Mouse (Mus musculus): ENCODE measurements around the gene Thsd4. TPM values are rescaled to one million over a fixed set of nuclear protein-coding genes. Genes with fewer than 3 reads are reported as not detected.

The Thsd4 gene
- polyA plus RNA-seq, 1 experiment, result 2.6 TPM

GRCm38 (mm10) chr9:60323435-60323834, 198.4 kb downstream of the Thsd4 start:
- no peaks in the 10 kb centered on the region for H3K4me1 ChIP-seq (ENCODE audit: control insufficient read depth, insufficient read depth, low read length)
- H3K4me3 ChIP-seq (ENCODE audit: insufficient read depth, low read length), result no peak overlapping the region
- no peak overlapping the region for H3K27ac ChIP-seq (ENCODE audit: insufficient read depth, low read length)
- no peak for TF ChIP-seq CTCF (IDR thresholded peaks at IDR 0.05; ENCODE audit: extremely low read depth, insufficient read depth, low read length)
- no peak for TF ChIP-seq POLR2A (IDR thresholded peaks at IDR 0.05; ENCODE audit: extremely low read depth, insufficient read depth, low read length)

DNA sequence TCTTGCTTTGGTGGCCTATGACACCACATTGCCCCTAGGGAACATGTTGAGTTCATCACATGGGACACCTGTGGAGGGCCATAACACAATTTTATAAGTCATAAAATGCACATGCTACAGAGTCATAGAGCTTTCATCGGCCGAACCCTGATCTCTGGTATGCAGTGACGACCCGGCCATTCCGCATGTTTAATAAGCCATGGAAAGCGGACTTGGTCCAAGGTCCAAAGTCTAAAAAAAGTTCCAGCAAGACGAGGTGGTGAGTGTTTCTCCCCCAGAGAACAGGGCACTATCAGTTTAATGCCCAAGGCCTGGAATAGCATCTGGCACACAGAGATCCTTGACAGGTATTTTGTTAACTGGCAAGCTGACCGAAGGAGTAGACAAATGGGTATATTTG, 204.6 kb downstream of the Thsd4 start:
- Histone ChIP-seq H3K4me3 (ENCODE audit: insufficient read depth, low read length) (no peak overlapping the region), H3K4me1 (ENCODE audit: control insufficient read depth, insufficient read depth, low read length) (no peaks in the 10 kb centered on the region), H3K27ac (ENCODE audit: insufficient read depth, low read length) (no peak overlapping the region)
- no peak for TF ChIP-seq POLR2A (IDR thresholded peaks at IDR 0.05; ENCODE audit: extremely low read depth, insufficient read depth, low read length)
- TF ChIP-seq CTCF (IDR thresholded peaks at IDR 0.05; ENCODE audit: extremely low read depth, insufficient read depth, low read length), result no peak

- H3K4me3 ChIP-seq (ENCODE audit: insufficient read depth, low read length), result no peak overlapping the region
- H3K4me1 ChIP-seq (ENCODE audit: control insufficient read depth, insufficient read depth, low read length), result no peaks in the 10 kb centered on the region
- H3K27ac ChIP-seq (ENCODE audit: insufficient read depth, low read length), result no peak overlapping the region
- TF ChIP-seq CTCF (IDR thresholded peaks at IDR 0.05; ENCODE audit: extremely low read depth, insufficient read depth, low read length) (no peak), POLR2A (IDR thresholded peaks at IDR 0.05; ENCODE audit: extremely low read depth, insufficient read depth, low read length) (no peak)
Measured at GRCm38 (mm10) chr9:60316510-60316909, 205.3 kb downstream of the Thsd4 start.

DNA sequence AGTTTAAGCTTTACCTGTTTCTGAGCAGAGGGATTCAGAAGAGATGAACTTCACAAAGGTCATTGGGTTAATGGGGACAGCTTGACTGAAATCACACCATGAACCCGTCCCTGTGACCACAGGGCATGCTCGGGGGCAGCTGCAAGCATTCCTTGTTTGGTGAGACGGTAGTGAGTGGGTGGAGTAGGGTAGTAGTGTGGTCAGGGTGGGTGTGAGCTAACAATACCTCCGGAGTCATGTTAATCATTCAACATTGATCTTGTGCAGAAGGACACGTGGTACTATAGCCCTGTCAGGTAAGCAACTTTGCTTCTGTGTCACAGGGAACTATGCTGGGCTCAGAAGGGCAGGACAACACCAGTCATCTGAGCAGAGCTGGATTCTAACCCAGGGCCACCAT, 206.3 kb downstream of the Thsd4 start:
- Histone ChIP-seq H3K4me1 (ENCODE audit: control insufficient read depth, insufficient read depth, low read length) (no peaks in the 10 kb centered on the region), H3K4me3 (ENCODE audit: insufficient read depth, low read length) (no peak overlapping the region), H3K27ac (ENCODE audit: insufficient read depth, low read length) (no peak overlapping the region)
- TF ChIP-seq CTCF (IDR thresholded peaks at IDR 0.05; ENCODE audit: extremely low read depth, insufficient read depth, low read length), result no peak
- no peak for TF ChIP-seq POLR2A (IDR thresholded peaks at IDR 0.05; ENCODE audit: extremely low read depth, insufficient read depth, low read length)

- TF ChIP-seq POLR2A (IDR thresholded peaks at IDR 0.05; ENCODE audit: extremely low read depth, insufficient read depth, low read length), result no peak
- TF ChIP-seq CTCF (IDR thresholded peaks at IDR 0.05; ENCODE audit: extremely low read depth, insufficient read depth, low read length), result no peak
- H3K4me1 ChIP-seq (ENCODE audit: control insufficient read depth, insufficient read depth, low read length), result peaks cover 2% of the 10 kb centered on the region; the same call in 1 of the 2 replicates
- no peak overlapping the region for H3K4me3 ChIP-seq (ENCODE audit: insufficient read depth, low read length)
- no peak overlapping the region for H3K27ac ChIP-seq (ENCODE audit: insufficient read depth, low read length)
Measured at GRCm38 (mm10) chr9:60313661-60314060, 208.2 kb downstream of the Thsd4 start.

DNA sequence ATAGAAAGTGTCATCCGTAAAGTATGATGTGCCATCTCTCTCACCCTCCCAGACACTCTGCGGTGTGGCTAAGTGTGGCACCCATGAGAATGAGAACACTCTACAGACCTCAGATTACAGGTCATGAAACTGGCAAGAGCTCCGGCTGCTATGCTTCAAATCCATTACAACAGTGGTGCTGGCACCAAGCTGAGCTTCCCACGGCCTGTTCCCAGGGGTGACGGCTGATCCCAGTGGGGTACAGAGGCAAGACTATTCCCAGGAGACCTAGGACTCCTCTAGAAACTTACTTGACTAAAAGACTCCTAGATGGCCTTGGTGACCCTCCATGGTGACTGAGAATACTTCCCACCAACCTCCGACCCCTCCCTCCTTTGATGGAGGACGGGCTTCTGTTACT, 209.2 kb downstream of the Thsd4 start:
- H3K27ac ChIP-seq (ENCODE audit: insufficient read depth, low read length), result no peak overlapping the region
- H3K4me1 ChIP-seq (ENCODE audit: control insufficient read depth, insufficient read depth, low read length), result peaks cover 2% of the 10 kb centered on the region; the same call in 1 of the 2 replicates
- no peak for TF ChIP-seq POLR2A (IDR thresholded peaks at IDR 0.05; ENCODE audit: extremely low read depth, insufficient read depth, low read length)
- TF ChIP-seq CTCF (IDR thresholded peaks at IDR 0.05; ENCODE audit: extremely low read depth, insufficient read depth, low read length), result no peak
- H3K4me3 ChIP-seq (ENCODE audit: insufficient read depth, low read length), result no peak overlapping the region

DNA sequence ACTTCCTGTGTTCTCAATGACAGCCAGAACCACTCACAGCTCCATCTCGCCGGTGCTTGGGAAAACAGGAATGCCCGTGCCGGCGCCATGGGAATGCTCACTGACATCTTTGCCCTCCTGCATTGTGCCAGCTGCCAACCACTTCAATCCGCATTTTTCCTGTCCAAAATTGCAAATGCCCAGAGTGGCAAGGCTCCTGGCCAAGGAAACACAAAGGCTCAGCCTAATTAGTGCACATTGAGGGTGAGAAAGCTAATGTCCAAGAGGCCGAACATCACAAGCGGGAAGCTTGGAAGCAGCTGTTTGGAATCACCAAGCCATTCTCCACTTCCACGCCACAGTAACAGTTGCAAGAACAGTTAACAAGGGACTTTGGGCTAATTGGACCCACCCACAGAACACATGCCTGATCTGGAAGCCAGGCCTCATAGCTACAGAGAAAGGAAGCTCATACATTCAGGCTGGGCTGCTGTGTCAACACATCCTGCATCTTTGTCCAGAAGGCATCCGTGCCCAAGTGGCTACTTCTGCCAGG, 210.2 kb downstream of the Thsd4 start:
- no peak for TF ChIP-seq POLR2A (IDR thresholded peaks at IDR 0.05; ENCODE audit: extremely low read depth, insufficient read depth, low read length)
- H3K27ac ChIP-seq (ENCODE audit: insufficient read depth, low read length), result no peak overlapping the region
- H3K4me3 ChIP-seq (ENCODE audit: insufficient read depth, low read length), result no peak overlapping the region
- peaks cover 2% of the 10 kb centered on the region; the same call in 1 of the 2 replicates for H3K4me1 ChIP-seq (ENCODE audit: control insufficient read depth, insufficient read depth, low read length)

DNA sequence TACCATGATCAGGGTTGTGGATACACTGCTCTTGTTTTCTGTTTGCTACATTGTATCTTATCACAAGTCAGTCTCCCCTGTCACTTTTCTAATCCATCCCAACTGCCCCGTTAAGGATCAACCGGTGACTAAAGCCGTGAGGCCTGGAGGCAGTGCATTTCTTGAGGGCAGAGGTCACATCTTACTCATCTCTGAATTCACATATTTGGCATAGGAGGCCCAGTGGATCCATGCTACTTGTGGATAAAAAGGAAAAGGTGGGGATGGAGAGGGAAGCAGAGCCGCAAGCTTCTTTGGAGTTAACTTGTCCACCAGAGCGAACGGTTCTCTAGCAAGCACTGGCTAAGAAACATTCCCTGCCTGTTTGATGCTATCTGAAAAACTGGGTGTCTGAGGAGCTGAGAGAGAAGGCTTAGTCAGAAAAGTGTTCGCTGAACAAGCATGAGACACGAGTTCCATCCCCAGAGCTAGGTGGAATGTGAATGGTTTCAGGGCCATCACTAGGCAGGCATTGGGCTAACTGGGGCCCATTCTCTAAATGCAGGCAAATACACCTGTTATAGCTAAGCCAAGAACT, 211.0 kb downstream of the Thsd4 start:
- Histone ChIP-seq H3K4me3 (ENCODE audit: insufficient read depth, low read length) (no peak overlapping the region), H3K4me1 (ENCODE audit: control insufficient read depth, insufficient read depth, low read length) (peaks cover 2% of the 10 kb centered on the region; the same call in 1 of the 2 replicates), H3K27ac (ENCODE audit: insufficient read depth, low read length) (no peak overlapping the region)
- TF ChIP-seq POLR2A (IDR thresholded peaks at IDR 0.05; ENCODE audit: extremely low read depth, insufficient read depth, low read length) (no peak), CTCF (IDR thresholded peaks at IDR 0.05; ENCODE audit: extremely low read depth, insufficient read depth, low read length) (no peak)

- TF ChIP-seq POLR2A (IDR thresholded peaks at IDR 0.05; ENCODE audit: extremely low read depth, insufficient read depth, low read length) (no peak), CTCF (IDR thresholded peaks at IDR 0.05; ENCODE audit: extremely low read depth, insufficient read depth, low read length) (no peak)
- peaks cover 2% of the 10 kb centered on the region; the same call in 1 of the 2 replicates for H3K4me1 ChIP-seq (ENCODE audit: control insufficient read depth, insufficient read depth, low read length)
- 0 out of 2 replicates have a peak overlapping the region, but pooled peaks have one; percentile 34 for H3K27ac ChIP-seq (ENCODE audit: insufficient read depth, low read length)
- H3K4me3 ChIP-seq (ENCODE audit: insufficient read depth, low read length), result no peak overlapping the region
Measured at GRCm38 (mm10) chr9:60309786-60310711, 211.8 kb downstream of the Thsd4 start.

Measured in cortical plate, adult 2 months (tissue).